Mouse (Mus musculus) hindbrain, postnatal 0 days (tissue): ENCODE data around the gene Mzt1. TPM values are rescaled to one million over a fixed set of nuclear protein-coding genes. Genes with fewer than 3 reads are reported as not detected.

ENCODE experiments used
- ATAC-seq: fragments of 200-750 bp; cut with Nextera tagmentation; 2 replicates; pipeline ENCODE4 v1.8.0; 2017; ENCODE audit warnings: mild to moderate bottlenecking, moderate TSS enrichment, moderate library complexity
- DNase-seq: peaks from one replicate; pipeline ENCODE4 v3.0.0-alpha.2; 2015; ENCODE audit warnings: low spot score
- H3K27ac ChIP-seq: fragments of 300-500 bp; sonication (generic); 2 replicates; pipeline ENCODE4 v1.5.1; 2014; ENCODE audit warnings: mild to moderate bottlenecking
- H3K27me3 ChIP-seq: fragments of 300-500 bp; sonication (generic); 2 replicates; pipeline ENCODE4 v1.6.1; 2014; ENCODE audit warnings: low read length, mixed read lengths; ENCODE audit not compliant: insufficient read depth
- H3K36me3 ChIP-seq: fragments of 300-500 bp; sonication (generic); 2 replicates; pipeline ENCODE4 v1.6.1; 2014; ENCODE audit warnings: low read length, mixed read lengths; ENCODE audit not compliant: insufficient read depth
- H3K4me1 ChIP-seq: fragments of 300-500 bp; sonication (generic); 2 replicates; pipeline ENCODE4 v1.6.1; 2014; ENCODE audit warnings: antibody characterized with exemption, low read length, mixed read lengths; ENCODE audit not compliant: insufficient read depth
- H3K4me2 ChIP-seq: fragments of 300-500 bp; sonication (generic); 2 replicates; pipeline ENCODE4 v1.6.1; 2014; ENCODE audit warnings: low read depth, mild to moderate bottlenecking, low read length, moderate library complexity, mixed read lengths
- H3K4me3 ChIP-seq: fragments of 300-500 bp; sonication (generic); 2 replicates; pipeline ENCODE4 v1.5.1; 2014; ENCODE audit warnings: low read length
- H3K9ac ChIP-seq: fragments of 300-500 bp; sonication (generic); replicated peaks from 2 replicates; pipeline ENCODE4 v1.6.1; 2014; ENCODE audit warnings: mild to moderate bottlenecking, low read length, moderate library complexity, mixed read lengths
- H3K9me3 ChIP-seq: fragments of 300-500 bp; sonication (generic); 2 replicates; pipeline ENCODE4 v1.6.1; 2016; ENCODE audit warnings: low read length, mixed read lengths
- CTCF ChIP-seq: IDR thresholded peaks from 2 replicates; pipeline ENCODE4 v1.5.1; 2016; ENCODE audit warnings: antibody characterized with exemption, control low read depth, low read depth
- WGBS: fragments of 180-500 bp; shearing (Covaris S2); extraction: QIAGEN DNeasy Blood & Tissue Kit; methylation state at CpG from one replicate; pipeline ENCODE4 v1.1.7; 2014; 5-methylcytosine and 5-hydroxymethylcytosine counted together
- polyA plus RNA-seq: library from polyadenylated mRNA; unstranded; fragments of >200 nt; fragmentation: Nextera tagmentation; extraction: Ambion mirVana; gene quantifications from 2 replicates; pipeline ENCODE4 v1.2.1, GENCODE M21; 2015
- total RNA-seq: library from RNA; depleted of rRNA; stranded (reverse); fragments of >200 nt; gene quantifications from 2 replicates; pipeline ENCODE4 v1.2.3, GENCODE M21; 2014; rRNA removed

The Mzt1 gene
- total RNA-seq (73.7 and 74.1 TPM in 2 replicates), polyA plus RNA-seq (117 and 124 TPM in 2 replicates)

DNA sequence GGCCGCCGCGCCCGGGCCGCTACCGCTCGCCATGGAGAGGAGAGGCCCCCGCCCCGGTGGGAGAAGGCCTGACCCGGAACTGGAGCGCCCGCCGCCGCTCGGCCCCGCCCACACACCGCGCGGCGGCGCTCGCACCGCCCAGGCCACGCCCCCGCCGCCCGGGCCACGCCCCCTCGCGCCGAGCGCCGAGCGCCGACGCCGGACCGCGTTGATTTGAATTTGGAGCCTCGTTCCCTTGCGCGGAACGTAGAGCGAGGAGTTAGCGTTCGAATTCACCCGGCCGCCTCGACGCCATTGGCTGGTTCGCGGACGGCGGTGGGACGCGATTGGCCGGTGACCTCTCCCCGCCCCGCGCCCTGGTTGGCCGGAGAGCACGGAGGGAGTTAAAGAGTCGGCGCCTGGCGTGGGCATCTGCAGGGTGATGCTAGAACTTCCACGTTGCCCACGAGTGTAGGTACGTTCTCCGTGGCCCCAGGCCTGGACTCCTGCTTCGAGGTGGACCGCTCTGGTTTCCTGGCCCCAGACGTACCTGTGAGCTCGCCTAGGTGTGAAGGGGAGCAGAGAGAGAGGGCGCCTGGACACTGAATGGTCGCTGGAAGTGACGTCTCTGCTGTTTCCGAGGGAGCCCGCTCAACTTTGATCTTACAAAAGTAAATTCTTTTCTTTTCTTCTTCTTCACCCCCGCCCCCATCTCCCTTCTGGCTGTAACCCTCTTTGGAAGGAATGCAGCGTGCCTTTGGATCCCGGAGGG, at the start of gene Mzt1, which contains the start of gene Bora:
Gene Mzt1 (minus strand): TSS at position 104 of the 751 bp plus-strand sequence.
Gene Bora (plus strand): TSS at position 192 of the 751 bp plus-strand sequence.
- WGBS = 2% methylated on average over 68 of the region's 81 CpGs
- H3K9ac ChIP-seq = peak within 1 kb of the TSS; percentile 91
- peaks cover 15% of the 10 kb centered on the region for H3K4me1 ChIP-seq
- TF ChIP-seq CTCF = no peak
- ATAC-seq (peak; percentile 97), DNase-seq (peak; percentile 94)
- H3K4me2 ChIP-seq = peak within 1 kb of the TSS; percentile 81
- peak within 1 kb of the TSS; percentile 77 for H3K4me3 ChIP-seq
- H3K9me3 ChIP-seq = no peaks in the 10 kb centered on the region
- H3K27me3 ChIP-seq = no peaks in the 10 kb centered on the region
- no peaks in the 10 kb centered on the region for H3K36me3 ChIP-seq
- peak within 1 kb of the TSS; percentile 82 for H3K27ac ChIP-seq

- Histone ChIP-seq H3K27me3 (no peaks in the 10 kb centered on the region), H3K9ac (no peak overlapping the region), H3K9me3 (no peaks in the 10 kb centered on the region), H3K27ac (no peak overlapping the region), H3K4me2 (no peak overlapping the region), H3K36me3 (peaks cover 47% of the 10 kb centered on the region), H3K4me3 (no peak overlapping the region), H3K4me1 (no peaks in the 10 kb centered on the region)
- 92% methylated on average over 7 of the region's 7 CpGs for WGBS
- ATAC-seq (no peak), DNase-seq (no peak)
- TF ChIP-seq CTCF = no peak
Observed at GRCm38 (mm10) chr14:99088947-99089346, 43.0 kb upstream of the Mzt1 start.

DNA sequence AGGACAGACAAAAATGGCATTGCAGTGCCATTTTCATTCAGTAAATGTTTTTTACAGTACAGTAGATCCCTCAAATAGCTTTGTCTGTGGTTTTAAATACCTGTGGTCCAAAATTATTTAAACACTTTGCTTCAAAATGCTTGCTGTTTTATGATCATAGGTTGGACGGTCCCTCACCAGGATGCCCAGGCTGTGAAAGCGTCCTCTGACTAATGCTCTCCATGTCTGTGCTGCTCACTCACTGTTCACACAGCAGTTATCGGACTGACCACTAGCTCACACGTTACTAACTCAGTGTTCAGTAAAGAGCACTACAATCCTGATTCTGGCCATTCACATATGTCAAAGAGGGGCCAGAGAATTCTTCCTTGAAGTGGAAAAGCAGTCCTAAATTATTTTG, 25.2 kb upstream of the Mzt1 start:
- peaks cover 6% of the 10 kb centered on the region; the same call in 1 of the 2 replicates for H3K36me3 ChIP-seq
- H3K9ac ChIP-seq = no peak overlapping the region
- H3K4me3 ChIP-seq = no peak overlapping the region
- DNase-seq (no peak), ATAC-seq (no peak)
- no peaks in the 10 kb centered on the region for H3K9me3 ChIP-seq
- no peak overlapping the region for H3K27ac ChIP-seq
- H3K27me3 ChIP-seq = no peaks in the 10 kb centered on the region
- TF ChIP-seq CTCF = no peak
- WGBS = 91% methylated on average over 4 of the region's 4 CpGs
- H3K4me1 ChIP-seq = no peaks in the 10 kb centered on the region
- no peak overlapping the region for H3K4me2 ChIP-seq

DNA sequence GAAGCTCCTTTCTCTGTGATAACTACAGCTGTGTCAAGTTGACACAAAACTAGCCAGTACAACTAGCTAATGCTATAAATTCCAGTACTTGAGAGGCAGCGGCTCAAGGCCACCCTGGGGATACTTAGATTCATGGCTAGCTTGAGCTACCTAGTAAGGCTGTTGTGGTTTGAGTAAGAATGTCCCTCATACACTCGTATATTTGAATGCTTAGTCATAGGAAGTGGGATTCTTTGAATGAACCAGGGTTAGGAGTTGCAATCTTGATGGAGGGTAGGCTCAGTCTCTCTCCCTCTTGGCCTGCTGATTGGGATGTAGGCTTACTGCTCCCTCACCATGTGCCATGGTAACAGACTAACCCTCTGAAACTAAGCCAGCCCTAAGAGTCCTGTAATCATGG, 17.2 kb upstream of the Mzt1 start:
- 93% methylated on average over 2 of the region's 2 CpGs for WGBS
- Histone ChIP-seq H3K9me3 (no peaks in the 10 kb centered on the region), H3K4me2 (no peak overlapping the region), H3K9ac (no peak overlapping the region), H3K36me3 (no peaks in the 10 kb centered on the region; the same call in 1 of the 2 replicates), H3K4me3 (no peak overlapping the region), H3K27me3 (no peaks in the 10 kb centered on the region), H3K27ac (no peak overlapping the region), H3K4me1 (no peaks in the 10 kb centered on the region)
- ATAC-seq (no peak), DNase-seq (no peak)
- TF ChIP-seq CTCF = no peak

GRCm38 (mm10) chr14:99060616-99061015, 14.7 kb upstream of the Mzt1 start:
- Histone ChIP-seq H3K4me2 (no peak overlapping the region), H3K4me1 (no peaks in the 10 kb centered on the region), H3K27me3 (no peaks in the 10 kb centered on the region), H3K4me3 (no peak overlapping the region), H3K36me3 (no peaks in the 10 kb centered on the region; the same call in 1 of the 2 replicates), H3K9ac (no peak overlapping the region), H3K27ac (no peak overlapping the region), H3K9me3 (no peaks in the 10 kb centered on the region)
- no peak for TF ChIP-seq CTCF
- ATAC-seq (no peak), DNase-seq (no peak)
- 81% methylated on average over 12 of the region's 12 CpGs for WGBS

GRCm38 (mm10) chr14:99058959-99059586, 13.1 kb upstream of the Mzt1 start:
- H3K36me3 ChIP-seq = no peaks in the 10 kb centered on the region; the same call in 1 of the 2 replicates
- TF ChIP-seq CTCF = no peak
- no peak overlapping the region for H3K9ac ChIP-seq
- ATAC-seq = no peak
- H3K27me3 ChIP-seq = no peaks in the 10 kb centered on the region
- H3K9me3 ChIP-seq = no peaks in the 10 kb centered on the region
- WGBS = 74% methylated on average over 7 of the region's 7 CpGs
- H3K4me3 ChIP-seq = no peak overlapping the region
- no peak overlapping the region for H3K27ac ChIP-seq
- H3K4me2 ChIP-seq = no peak overlapping the region
- DNase-seq = no peak
- no peaks in the 10 kb centered on the region for H3K4me1 ChIP-seq

GRCm38 (mm10) chr14:99046782-99047181, 848 bp upstream of the Mzt1 start:
- Histone ChIP-seq H3K9ac (peak overlapping the region; percentile 91), H3K36me3 (no peaks in the 10 kb centered on the region), H3K4me2 (peak overlapping the region; percentile 81), H3K4me3 (peak overlapping the region; percentile 77), H3K27me3 (no peaks in the 10 kb centered on the region), H3K9me3 (no peaks in the 10 kb centered on the region), H3K4me1 (peaks cover 15% of the 10 kb centered on the region), H3K27ac (no peak overlapping the region)
- TF ChIP-seq CTCF = no peak
- ATAC-seq (peak; percentile 11; the same call in 1 of the 2 replicates), DNase-seq (no peak)
- 2% methylated on average over 15 of the region's 15 CpGs for WGBS
